Mouse (Mus musculus): Measurements from ENCODE around the gene Klhdc1. TPM values are rescaled to one million over a fixed set of nuclear protein-coding genes. Genes with fewer than 3 reads are reported as not detected.
A peak's percentile ranks its signal among the peaks of the same experiment; 100 is the strongest.

The Klhdc1 gene
- polyA plus RNA-seq, 1 experiment from 2014 or later: 20.2 TPM

GRCm38 (mm10) chr12:69198164-69198535 lies 42.8 kb upstream of the Klhdc1 start, which contains the start of gene Dnaaf2:
Gene Dnaaf2, minus strand, starts transcription at chr12:69198429.
- Histone ChIP-seq H3K9me3 (ENCODE audit: control insufficient read depth, low read length) (no peaks in the 10 kb centered on the region), H3K4me2 (replicated peaks; ENCODE audit: low read depth) (peak within 1 kb of the TSS; percentile 89), H3K27me3 (ENCODE audit: control insufficient read depth, insufficient read depth, low read length) (no peaks in the 10 kb centered on the region), H3K4me1 (replicated peaks; ENCODE audit: control insufficient read depth, insufficient read depth) (0 out of 2 replicates have a peak, but pooled peaks cover 2% of the 10 kb centered on the region), H3K36me3 (ENCODE audit: control insufficient read depth, insufficient read depth, low read length) (0 out of 2 replicates have a peak, but pooled peaks cover 3% of the 10 kb centered on the region), H3K9ac (ENCODE audit: low read length) (peak within 1 kb of the TSS; percentile 79), H3K4me3 (ENCODE audit: low read depth, low read length) (peak within 1 kb of the TSS; percentile 92), H3K27ac (replicated peaks) (peak within 1 kb of the TSS; percentile 92)
- DNase-seq (ENCODE audit: low spot score): peak; percentile 78
- under 1% methylated on average over 18 of the region's 18 CpGs for WGBS
- no peak for TF ChIP-seq CTCF (IDR thresholded peaks at IDR 0.05; ENCODE audit: low read depth)
- ATAC-seq (ENCODE audit: low FRiP score, low TSS enrichment): peak; percentile 30

DNA sequence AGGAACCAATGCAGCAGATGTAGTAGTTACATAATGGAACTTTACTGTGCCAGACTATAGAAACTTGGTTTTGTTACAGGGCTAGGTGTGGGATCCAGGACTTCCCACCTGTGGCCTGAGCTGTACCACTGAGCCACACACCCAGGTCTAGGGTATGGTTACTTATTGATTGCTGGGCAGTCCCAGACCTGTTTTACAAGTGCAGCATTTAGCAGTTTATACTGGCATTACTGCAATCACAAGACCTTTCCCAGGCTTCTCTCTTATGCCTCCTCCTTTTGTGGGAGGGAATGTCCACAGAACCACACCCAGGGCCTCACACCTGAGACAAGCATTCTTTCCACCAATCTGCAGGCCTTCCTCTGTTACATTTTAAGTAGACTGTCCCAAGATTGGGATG lies 42.0 kb upstream of the Klhdc1 start:
- H3K4me3 ChIP-seq (ENCODE audit: low read depth, low read length): no peak overlapping the region
- no peak overlapping the region for H3K27ac ChIP-seq (replicated peaks)
- no peaks in the 10 kb centered on the region for H3K27me3 ChIP-seq (ENCODE audit: control insufficient read depth, insufficient read depth, low read length)
- ATAC-seq (ENCODE audit: low FRiP score, low TSS enrichment) (peak; percentile 63; the same call in 1 of the 2 replicates), DNase-seq (ENCODE audit: low spot score) (peak; percentile 29)
- TF ChIP-seq EP300 (optimal IDR thresholded peaks at IDR 0.05) (no peak), CTCF (IDR thresholded peaks at IDR 0.05; ENCODE audit: low read depth) (no peak)
- no peak overlapping the region for H3K9ac ChIP-seq (ENCODE audit: low read length)
- 0 out of 2 replicates have a peak, but pooled peaks cover 3% of the 10 kb centered on the region for H3K36me3 ChIP-seq (ENCODE audit: control insufficient read depth, insufficient read depth, low read length)
- 0 out of 2 replicates have a peak, but pooled peaks cover 2% of the 10 kb centered on the region for H3K4me1 ChIP-seq (replicated peaks; ENCODE audit: control insufficient read depth, insufficient read depth)
- H3K9me3 ChIP-seq (ENCODE audit: control insufficient read depth, low read length): no peaks in the 10 kb centered on the region
- H3K4me2 ChIP-seq (replicated peaks; ENCODE audit: low read depth): no peak overlapping the region

GRCm38 (mm10) chr12:69204052-69204833 lies 36.7 kb upstream of the Klhdc1 start, which contains the start of gene Gm49384:
Gene Gm49384, minus strand, starts transcription at chr12:69204267.
- H3K9me3 ChIP-seq (ENCODE audit: control insufficient read depth, low read length): no peaks in the 10 kb centered on the region
- H3K9ac ChIP-seq (ENCODE audit: low read length): no peak within 1 kb of the TSS
- no peaks in the 10 kb centered on the region for H3K27me3 ChIP-seq (ENCODE audit: control insufficient read depth, insufficient read depth, low read length)
- TF ChIP-seq EP300 (optimal IDR thresholded peaks at IDR 0.05) (no peak), CTCF (IDR thresholded peaks at IDR 0.05; ENCODE audit: low read depth) (no peak)
- no peak within 1 kb of the TSS for H3K4me2 ChIP-seq (replicated peaks; ENCODE audit: low read depth)
- 78% methylated on average over 16 of the region's 16 CpGs for WGBS
- no peak within 1 kb of the TSS for H3K27ac ChIP-seq (replicated peaks)
- DNase-seq (ENCODE audit: low spot score) (no peak), ATAC-seq (ENCODE audit: low FRiP score, low TSS enrichment) (no peak)
- H3K4me1 ChIP-seq (replicated peaks; ENCODE audit: control insufficient read depth, insufficient read depth): no peaks in the 10 kb centered on the region
- H3K4me3 ChIP-seq (ENCODE audit: low read depth, low read length): no peak within 1 kb of the TSS
- H3K36me3 ChIP-seq (ENCODE audit: control insufficient read depth, insufficient read depth, low read length): 0 out of 2 replicates have a peak, but pooled peaks cover 1% of the 10 kb centered on the region

DNA sequence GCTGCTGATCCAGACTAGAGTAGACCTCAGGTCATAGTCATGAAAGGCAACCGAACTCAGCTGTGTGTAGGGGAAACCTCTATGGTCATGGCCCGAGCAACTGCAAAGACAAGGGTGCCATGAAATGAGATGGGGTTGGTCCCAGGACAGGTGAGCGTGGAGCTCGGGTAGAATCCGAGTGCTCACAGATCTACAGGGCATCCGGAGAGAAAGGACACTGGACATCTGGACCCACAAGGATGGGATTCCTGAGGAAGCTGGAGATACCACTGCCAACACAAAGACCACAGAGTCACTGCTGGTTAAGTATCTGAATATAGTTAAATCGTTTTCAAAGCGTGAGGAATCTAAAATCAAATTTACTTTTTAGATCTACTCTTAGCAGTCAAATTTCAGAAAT lies 33.6 kb upstream of the Klhdc1 start:
- Histone ChIP-seq H3K27me3 (ENCODE audit: control insufficient read depth, insufficient read depth, low read length) (no peaks in the 10 kb centered on the region), H3K9ac (ENCODE audit: low read length) (no peak overlapping the region), H3K4me3 (ENCODE audit: low read depth, low read length) (no peak overlapping the region), H3K9me3 (ENCODE audit: control insufficient read depth, low read length) (no peaks in the 10 kb centered on the region), H3K4me2 (replicated peaks; ENCODE audit: low read depth) (no peak overlapping the region), H3K27ac (replicated peaks) (no peak overlapping the region), H3K4me1 (replicated peaks; ENCODE audit: control insufficient read depth, insufficient read depth) (no peaks in the 10 kb centered on the region), H3K36me3 (ENCODE audit: control insufficient read depth, insufficient read depth, low read length) (0 out of 2 replicates have a peak, but pooled peaks cover 4% of the 10 kb centered on the region)
- WGBS: 91% methylated on average over 8 of the region's 8 CpGs
- no peak for ATAC-seq (ENCODE audit: low FRiP score, low TSS enrichment)
- no peak for DNase-seq (ENCODE audit: low spot score)
- no peak for TF ChIP-seq CTCF (IDR thresholded peaks at IDR 0.05; ENCODE audit: low read depth)
- no peak for TF ChIP-seq EP300 (optimal IDR thresholded peaks at IDR 0.05)

DNA sequence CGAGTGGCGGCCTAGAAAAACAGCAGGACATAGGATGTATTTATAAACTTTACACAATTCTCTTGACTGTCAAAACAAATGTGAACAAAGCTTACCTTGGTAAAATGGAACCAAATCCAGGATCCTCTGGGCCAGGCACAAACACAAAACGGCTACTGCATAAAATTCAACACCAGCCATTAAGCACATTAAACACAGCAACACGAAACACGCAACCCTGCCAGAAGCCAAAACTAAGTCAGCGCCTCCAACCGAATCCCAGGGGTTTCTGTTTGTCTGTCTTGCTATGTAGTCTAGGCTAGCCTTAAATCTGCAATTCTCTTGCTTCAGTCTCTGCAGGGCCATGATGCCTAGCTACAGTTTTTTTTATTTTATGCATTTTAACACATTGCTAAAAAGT lies 33.0 kb upstream of the Klhdc1 start:
- TF ChIP-seq CTCF (IDR thresholded peaks at IDR 0.05; ENCODE audit: low read depth) (no peak), EP300 (optimal IDR thresholded peaks at IDR 0.05) (no peak)
- Histone ChIP-seq H3K9ac (ENCODE audit: low read length) (no peak overlapping the region), H3K27me3 (ENCODE audit: control insufficient read depth, insufficient read depth, low read length) (no peaks in the 10 kb centered on the region), H3K4me2 (replicated peaks; ENCODE audit: low read depth) (no peak overlapping the region), H3K4me1 (replicated peaks; ENCODE audit: control insufficient read depth, insufficient read depth) (no peaks in the 10 kb centered on the region), H3K9me3 (ENCODE audit: control insufficient read depth, low read length) (no peaks in the 10 kb centered on the region), H3K4me3 (ENCODE audit: low read depth, low read length) (no peak overlapping the region), H3K27ac (replicated peaks) (no peak overlapping the region), H3K36me3 (ENCODE audit: control insufficient read depth, insufficient read depth, low read length) (0 out of 2 replicates have a peak, but pooled peaks cover 4% of the 10 kb centered on the region)
- WGBS: 95% methylated on average over 7 of the region's 7 CpGs
- DNase-seq (ENCODE audit: low spot score) (no peak), ATAC-seq (ENCODE audit: low FRiP score, low TSS enrichment) (no peak)

DNA sequence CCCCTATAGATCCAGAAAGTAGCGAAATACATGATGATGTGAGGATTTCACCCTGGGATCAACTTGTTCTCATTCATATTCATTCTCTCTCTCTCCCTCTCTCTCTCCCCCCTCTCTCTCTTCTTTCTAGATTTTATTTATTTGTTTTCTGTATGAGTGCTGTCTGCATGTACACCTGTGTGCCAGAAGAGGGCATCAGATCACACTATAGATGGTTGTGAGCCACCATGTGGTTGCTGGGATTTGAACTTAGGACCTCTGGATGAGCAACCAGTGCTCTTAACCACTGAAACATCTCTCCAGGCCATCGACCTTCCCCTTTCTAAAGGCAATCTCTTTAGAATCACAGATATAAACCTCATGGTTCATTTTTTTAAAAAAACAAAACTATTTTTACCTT lies 32.5 kb upstream of the Klhdc1 start:
- Histone ChIP-seq H3K4me1 (replicated peaks; ENCODE audit: control insufficient read depth, insufficient read depth) (no peaks in the 10 kb centered on the region), H3K4me3 (ENCODE audit: low read depth, low read length) (no peak overlapping the region), H3K36me3 (ENCODE audit: control insufficient read depth, insufficient read depth, low read length) (0 out of 2 replicates have a peak, but pooled peaks cover 4% of the 10 kb centered on the region), H3K27ac (replicated peaks) (no peak overlapping the region), H3K9ac (ENCODE audit: low read length) (no peak overlapping the region), H3K4me2 (replicated peaks; ENCODE audit: low read depth) (no peak overlapping the region), H3K9me3 (ENCODE audit: control insufficient read depth, low read length) (no peaks in the 10 kb centered on the region), H3K27me3 (ENCODE audit: control insufficient read depth, insufficient read depth, low read length) (no peaks in the 10 kb centered on the region)
- TF ChIP-seq CTCF (IDR thresholded peaks at IDR 0.05; ENCODE audit: low read depth) (peak; percentile 50), EP300 (optimal IDR thresholded peaks at IDR 0.05) (no peak)
- no peak for DNase-seq (ENCODE audit: low spot score)
- 93% methylated on average over 2 of the region's 2 CpGs for WGBS
- ATAC-seq (ENCODE audit: low FRiP score, low TSS enrichment): no peak

Data from stomach, postnatal 0 days (tissue).